Mouse (Mus musculus): ENCODE measurements at regions not wholly inside any gene's neighbourhood (a gene's known extent, or its start where the extent isn't known, plus 50 kb on each side); places are given as distances from the start of the nearest gene placed in this dataset.

DNA sequence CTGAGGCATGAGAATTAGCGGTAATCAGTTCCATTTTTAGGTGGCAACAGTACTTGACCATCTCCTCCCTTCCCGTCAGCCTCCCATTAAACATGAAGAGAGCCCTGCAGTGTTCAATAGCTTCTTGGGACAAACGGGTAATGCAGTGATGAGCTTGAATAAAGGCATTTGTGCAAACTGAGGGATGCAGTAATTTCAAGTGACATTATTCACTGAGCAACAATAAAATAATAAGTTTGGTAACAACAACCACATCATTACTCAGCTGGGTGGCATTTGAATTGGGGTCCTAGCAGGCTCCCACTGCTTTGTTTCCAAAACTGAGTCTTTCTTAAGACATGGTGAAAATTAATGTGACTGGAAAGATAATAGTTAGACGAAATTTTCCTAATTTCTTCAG, 315.2 kb upstream of the C030005K15Rik start:
- no peak for DNase-seq (ENCODE audit: low spot score)

DNA sequence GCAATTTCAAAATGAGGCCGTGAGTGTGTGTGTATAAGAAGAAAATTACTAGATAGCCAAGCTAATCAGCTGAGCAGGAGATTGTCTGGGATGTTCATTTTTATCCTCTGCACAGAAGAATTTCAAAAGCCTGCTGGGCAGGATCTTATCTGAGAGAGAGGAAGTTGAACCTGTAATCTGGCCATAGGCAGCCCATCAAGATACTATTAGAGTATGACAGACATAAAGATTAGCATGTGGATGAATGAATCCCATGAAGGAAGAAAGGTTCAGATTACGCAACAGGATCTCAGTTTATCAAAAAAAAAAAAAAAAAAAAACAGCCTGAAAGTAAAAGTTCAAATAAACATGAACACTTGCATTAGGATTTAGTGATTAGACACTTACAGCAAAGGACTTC, 317.3 kb upstream of the C030005K15Rik start:
- no peak for DNase-seq (ENCODE audit: low spot score)

DNA sequence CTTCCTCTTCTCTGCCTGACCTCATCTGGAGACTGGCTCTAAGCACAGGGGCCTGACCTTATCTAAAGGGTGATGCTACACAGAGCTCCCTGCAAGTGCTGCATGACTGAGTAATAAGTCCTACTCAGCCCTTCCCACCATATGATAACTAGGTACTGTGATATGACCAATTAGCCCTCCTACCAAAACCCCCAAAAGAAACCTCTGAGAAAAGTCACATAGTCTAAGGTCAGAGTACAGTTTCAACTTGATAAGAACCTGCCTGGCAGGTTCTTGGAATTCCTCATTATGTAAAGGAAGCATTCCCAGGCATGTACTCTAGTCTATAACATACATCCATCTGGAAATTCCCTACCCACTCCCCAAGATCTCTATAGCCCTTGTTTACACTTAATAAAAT, 318.0 kb upstream of the C030005K15Rik start:
- no peak for DNase-seq (ENCODE audit: low spot score)

DNA sequence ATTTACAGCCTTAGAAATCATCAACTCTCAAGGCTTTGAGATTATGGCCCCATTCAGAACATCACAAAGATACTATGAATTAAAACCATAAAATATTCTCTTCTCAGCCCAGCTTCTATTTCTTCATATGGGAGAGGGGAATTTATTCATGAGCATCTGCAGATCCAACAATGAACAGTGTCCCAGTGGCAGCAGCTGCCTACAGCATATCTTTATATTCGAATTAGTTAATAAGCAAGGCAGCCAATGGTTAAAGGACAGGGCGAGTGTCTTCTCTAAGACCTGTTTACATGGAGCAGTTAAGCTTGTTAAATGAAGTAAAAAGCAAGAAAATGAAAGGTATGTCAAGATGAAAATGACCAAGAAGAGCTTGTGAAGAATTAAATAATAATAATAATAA, 346.9 kb upstream of the C030005K15Rik start:
- no peak for DNase-seq (ENCODE audit: low spot score)

DNA sequence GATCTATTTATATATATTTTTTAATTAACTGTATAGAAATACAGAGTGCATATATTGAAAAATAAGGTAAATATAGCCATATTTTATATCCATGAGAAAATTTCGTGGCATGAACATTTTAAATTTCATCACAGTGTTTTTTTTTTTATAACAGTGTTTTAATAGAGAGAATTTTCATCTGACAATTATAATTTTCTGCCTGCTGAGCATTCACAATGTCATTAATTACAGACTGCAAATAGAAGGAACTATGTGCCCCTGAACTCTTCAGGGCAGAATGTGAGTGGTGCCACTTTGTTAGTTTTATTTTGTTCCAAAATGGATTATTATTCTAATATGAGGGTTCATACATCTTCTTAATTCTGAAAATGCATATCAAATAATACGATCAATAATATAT, 358.3 kb upstream of the C030005K15Rik start:
- DNase-seq (ENCODE audit: low spot score) = no peak

DNA sequence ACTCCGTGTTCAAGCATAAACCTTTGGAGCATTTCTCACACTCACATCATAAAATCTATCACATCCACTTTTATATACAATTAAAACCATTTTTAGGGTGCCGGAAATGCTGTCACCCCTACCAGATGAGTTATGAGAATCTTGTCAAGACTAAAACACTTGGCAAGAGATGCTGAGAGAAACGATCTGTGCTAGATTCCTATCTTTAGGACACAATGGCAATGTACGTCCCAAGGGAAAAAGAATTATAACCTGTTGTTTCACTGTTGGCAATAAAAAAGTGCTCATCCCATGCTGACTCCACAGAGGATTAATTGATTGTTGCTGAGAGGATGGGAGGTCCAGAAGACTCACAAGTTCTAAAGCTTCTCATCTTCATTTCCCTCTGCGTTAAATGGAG, 389.7 kb upstream of the C030005K15Rik start:
- DNase-seq (ENCODE audit: low spot score) = no peak

DNA sequence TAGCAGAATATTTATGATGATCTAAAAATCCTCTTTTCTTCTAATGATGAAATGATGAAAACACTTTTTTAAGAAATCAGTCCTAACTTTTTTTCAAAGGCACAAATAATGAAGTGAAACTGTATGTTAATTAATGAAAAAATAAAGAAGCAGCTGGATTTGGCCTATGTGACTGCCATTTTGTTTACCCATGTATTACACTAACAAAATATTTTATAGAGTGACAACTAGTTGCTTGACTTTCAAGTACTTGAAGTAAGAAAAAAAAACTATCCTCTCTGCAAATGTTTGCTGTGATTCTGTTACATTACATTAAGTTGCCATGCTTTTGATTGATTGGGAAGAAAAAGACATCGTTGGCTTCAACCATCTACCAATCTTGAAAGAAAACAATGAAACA, 399.2 kb upstream of the C030005K15Rik start:
- DNase-seq (ENCODE audit: low spot score) = no peak

DNA sequence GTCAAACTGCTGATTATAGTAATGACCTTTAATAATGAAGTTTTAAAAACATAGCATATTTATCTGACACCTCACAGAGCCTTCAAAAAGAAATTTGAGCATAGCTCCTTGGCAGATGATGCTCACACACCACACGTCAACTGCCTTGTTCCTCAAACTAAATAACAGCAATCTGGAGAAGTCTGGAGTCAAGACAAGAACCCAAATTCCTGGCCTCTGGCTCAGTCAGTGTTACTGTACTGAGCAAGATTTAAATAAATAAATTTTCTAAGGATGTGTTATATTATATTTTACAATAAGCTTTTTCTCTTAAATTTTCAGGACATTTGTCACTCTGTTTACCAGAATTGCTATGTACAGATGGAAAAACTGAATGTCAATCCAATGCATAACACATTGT, 408.5 kb upstream of the C030005K15Rik start:
- no peak for DNase-seq (ENCODE audit: low spot score)

DNA sequence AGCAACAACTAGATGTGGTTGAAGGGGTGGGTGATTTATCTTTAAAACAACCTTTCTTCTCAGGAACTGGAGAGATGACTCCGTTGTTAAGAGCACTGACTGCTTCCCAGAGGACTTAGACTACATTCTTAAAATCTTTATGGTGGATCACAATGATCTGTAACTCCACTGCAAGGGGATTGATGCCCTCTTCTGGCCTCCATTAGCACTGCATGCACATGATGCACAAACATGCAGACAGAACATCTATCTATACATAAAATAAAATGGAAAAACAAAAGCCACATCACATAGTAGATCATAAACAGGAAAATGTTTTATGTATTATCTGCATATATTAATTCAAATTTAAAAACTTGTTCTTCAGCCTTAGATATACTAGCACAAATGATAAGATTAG, 419.2 kb upstream of the C030005K15Rik start:
- DNase-seq (ENCODE audit: low spot score) = no peak

DNA sequence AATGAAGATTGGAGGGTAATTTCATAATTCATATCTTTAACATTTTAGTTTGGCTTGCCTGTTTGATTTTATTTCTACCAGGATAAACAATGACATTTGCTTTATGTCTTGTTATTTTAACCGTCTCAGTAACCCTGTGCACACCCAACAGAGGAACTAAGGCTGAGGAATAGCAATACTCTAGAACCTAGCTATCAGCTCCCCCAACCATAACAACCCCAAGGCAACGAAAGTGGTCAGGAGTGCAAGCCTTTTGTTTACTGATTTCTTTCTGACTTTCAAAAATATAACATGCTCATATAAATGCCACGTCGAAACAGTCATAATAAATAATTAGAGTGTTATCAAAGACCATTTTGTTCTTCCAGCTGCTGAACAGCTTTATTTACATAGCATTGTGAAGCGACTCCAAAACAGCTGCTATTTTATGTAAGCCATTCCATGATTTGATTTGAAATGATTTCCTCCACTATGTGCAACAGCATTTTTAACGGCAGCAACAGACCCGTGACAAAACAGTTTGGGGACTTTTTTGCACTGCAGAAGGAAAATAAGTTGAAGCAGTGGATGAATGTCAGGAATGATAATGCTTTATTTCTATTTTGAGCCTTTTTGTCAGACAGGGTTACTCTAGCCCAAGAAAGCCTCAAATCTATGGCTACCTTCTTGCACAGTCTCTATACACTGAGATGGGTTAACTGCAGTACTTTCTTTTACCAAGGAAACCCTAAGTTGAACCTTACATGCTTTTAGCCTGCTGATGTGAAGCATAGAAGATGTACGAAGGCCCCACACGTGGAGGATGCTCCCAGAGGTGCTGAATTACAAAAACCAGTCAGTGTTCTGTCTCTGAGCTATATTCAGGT, 420.7 kb upstream of the C030005K15Rik start:
- DNase-seq (ENCODE audit: low spot score) = no peak

DNA sequence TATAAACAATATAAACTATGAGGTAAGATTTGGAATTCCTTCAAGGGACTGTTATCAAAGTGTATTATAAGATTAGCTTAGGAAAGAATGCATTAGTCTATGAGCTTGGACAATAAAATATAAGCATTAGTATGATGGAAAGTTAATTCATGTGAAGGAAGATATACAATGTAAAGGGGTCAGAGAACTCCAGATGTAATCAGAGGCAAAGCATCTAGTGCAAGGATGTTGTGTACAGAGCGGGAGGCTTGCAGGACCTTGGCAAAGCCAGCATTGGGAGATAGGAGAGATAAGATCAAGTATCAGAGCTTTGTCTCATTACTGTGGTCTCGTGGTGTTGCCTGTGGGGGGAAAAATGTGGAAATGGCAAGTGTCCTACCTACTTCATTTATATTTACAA, 429.4 kb upstream of the C030005K15Rik start:
- no peak for DNase-seq (ENCODE audit: low spot score)

DNA sequence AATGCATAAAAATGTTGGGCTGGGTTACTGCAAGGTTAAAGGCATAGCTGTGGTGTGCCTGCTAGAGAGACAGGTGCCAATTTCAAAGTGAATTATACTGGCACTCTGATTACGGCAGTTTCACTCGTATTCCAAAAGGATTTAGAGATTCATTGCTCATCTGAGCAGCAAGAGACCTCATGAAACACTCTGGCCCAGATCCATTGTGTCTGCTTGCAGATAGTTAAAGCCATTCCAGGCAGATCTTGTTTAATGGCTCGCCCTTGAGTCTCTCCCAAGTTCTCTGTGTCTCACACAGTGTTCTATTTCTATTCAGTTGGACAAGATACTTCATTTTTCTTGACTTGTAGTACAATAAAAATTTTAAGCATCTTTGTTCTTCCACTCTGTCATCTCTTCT, 459.1 kb upstream of the C030005K15Rik start:
- DNase-seq (ENCODE audit: low spot score) = no peak

DNA sequence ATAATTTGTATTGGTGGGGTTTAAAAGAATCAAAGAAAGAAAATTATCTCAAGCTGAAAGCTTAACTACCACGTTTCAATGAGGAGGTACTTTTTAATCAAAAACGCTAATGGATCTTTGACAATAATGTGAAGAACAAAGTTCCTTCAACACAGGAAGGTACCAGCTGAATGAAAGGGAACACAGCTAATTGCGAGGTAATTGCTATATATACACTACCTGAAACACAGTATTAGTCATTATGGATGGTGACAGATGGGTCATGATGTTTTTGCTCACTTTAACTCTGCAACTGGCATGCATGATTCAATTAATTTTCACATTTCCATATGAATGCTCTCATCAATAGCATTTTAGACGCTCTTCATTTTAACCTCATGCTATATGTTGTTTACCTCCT, 470.3 kb upstream of the C030005K15Rik start:
- no peak for DNase-seq (ENCODE audit: low spot score)

DNA sequence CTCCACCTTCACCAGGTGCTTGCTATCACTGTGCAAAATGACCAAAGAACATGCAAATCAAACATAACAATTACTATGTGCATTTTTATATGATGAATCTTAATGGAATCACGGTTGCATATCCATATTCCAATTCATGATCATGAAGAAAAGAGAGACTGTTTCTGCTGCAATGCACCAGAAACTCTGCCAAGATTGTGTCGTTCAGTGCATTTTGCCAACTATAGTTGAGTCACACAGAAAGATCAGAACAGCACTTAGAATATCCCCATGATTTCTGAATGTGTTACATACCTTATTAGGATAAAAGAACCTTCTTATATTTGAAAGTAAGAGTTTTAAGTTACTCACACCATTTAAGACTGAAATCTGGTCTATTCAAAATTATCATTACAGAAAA, 483.7 kb upstream of the C030005K15Rik start:
- DNase-seq (ENCODE audit: low spot score) = no peak

DNA sequence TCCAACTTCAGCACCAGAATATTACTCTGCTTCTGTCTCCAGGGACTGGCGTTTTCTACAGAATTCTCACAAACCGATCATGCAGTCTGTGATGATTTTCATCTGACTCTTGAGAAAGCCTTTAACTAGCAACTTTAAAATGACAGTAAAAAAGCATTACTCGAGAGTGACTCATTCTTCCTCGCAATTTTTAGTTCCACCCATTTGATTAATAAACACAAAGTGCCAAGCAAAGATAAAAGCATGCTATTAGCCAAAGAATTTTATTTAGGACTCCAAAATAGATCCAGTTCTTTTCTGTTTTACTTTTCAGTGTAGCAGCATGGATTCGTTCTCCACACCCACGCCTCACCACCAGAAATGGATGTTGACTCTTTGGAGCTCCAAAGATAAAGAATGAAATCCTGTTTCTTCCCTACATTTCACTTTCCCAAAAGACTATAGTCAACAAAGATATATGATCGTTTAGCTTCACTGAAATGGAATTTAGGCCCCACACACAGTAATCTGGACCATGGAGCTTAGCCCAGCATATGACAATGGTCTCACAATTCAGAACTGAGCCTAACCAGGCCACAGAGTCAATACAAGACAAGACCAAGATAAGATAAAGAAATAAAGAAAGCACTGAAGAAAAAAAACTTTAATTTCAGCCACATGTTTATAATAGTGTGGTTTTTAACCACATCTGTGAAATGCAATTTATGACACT, 486.5 kb upstream of the C030005K15Rik start:
- DNase-seq (ENCODE audit: low spot score) = no peak

DNA sequence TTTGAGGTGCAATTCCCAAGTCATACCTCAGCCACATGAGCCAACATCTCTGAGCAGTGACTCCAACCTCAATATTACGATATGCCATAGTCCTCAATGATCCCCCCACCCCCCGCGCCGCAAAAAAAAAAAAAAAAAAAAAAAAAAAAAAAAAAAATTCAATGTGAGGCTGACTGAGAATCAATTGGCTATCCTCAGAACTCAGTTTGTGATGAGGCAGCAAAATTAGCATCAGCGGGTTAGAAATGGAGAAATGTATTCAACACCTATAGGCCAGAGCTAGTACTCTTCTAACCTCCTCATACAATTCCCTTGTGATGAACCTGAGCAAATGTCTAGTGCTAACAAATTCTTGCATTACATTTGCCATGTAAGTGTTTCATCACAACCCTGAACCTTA, 504.5 kb upstream of the C030005K15Rik start:
- no peak for DNase-seq (ENCODE audit: low spot score)

DNA sequence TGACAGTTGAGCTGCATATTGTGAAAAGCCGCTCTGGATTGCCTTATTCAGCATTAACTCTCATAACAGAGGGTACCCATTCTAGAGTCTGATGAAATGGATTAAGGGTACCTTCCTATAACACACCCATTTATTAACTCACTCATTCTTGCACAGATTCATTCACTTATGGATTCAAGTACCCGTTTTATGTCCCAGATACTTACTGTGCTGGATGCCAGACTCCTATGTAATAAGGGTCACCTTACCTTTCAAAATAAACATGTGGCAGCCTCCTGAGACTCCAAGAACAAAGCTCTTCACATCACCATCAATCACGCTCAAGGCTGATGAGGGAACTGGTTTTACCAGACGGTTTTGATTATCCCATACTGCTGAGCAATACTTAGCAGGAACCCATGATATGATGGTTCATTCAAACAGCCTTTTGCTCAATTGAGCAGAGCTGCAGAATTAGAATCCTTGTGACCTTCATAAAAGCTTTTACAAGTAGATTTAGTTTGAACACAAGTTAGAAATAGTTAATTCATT, 505.2 kb upstream of the C030005K15Rik start:
- DNase-seq (ENCODE audit: low spot score) = no peak

DNA sequence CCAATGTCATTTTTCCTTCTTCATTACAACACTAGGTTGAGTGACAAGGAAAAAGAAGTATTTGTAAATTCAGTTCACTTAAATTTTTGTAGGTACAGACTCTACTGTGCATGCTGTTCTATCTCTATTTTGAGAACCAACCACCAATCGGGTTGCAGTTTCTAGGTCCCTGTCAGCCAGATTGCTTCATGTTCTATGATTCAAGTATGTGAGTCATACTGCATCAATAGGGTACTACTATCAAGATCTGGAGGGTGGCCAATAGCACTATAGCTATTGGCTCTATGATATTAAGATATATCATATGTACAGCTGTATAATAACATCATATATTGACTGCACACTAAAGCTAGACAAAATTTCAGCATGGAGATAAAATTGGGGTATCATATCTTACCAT, 521.8 kb upstream of the C030005K15Rik start:
- DNase-seq (ENCODE audit: low spot score) = no peak

DNA sequence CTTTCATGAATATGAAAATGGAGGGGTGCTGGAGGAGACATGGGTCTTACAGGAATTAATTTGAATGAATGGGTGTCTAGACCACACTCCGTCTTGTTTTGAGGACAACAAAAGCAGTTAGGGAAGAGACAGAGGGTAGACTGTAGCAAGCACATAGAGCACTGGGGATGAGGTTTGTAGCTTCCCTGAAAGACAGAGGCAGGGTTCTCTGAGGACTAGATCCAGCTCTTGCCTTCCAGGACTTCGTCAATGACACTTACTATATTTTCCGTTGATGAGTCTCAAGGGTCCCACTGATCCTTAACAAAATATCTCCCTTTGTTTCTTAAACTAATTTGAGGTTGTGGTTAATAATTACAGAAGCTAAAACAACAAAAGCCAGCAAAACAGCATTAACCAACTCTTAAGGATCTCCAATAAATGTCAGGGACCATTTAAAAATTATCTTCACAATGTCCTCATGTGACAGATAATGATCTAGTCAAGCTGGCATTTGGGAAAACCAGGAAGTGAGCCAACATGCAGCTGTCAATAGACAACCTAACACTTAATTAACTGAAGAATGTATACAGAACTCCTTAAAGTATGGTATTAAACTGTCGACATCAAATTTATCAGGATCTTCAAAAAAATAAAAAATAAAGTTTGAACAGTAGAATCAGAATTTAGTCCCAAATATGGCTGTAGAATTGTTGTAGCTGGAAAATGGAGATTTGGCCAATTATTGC, 531.6 kb upstream of the C030005K15Rik start:
- no peak for DNase-seq (ENCODE audit: low spot score)

DNA sequence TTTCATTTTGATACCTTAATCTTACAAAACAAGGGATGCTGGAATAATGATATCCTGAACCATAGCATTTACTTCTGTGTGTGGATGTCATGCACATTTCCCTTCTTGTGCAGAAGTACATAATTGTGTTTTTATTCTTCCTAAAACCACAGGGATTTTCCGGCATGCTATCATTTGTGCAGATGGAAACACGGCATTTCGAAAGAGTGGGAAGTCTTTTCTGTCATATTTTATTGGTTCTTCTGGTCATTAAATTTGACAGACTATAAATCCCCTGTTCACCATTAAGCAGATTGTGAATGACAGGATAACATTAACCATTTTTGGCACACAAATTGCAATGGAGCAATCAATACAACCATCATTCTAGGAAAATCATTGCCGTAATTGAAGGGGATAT, 532.7 kb upstream of the C030005K15Rik start:
- DNase-seq (ENCODE audit: low spot score) = no peak

DNA sequence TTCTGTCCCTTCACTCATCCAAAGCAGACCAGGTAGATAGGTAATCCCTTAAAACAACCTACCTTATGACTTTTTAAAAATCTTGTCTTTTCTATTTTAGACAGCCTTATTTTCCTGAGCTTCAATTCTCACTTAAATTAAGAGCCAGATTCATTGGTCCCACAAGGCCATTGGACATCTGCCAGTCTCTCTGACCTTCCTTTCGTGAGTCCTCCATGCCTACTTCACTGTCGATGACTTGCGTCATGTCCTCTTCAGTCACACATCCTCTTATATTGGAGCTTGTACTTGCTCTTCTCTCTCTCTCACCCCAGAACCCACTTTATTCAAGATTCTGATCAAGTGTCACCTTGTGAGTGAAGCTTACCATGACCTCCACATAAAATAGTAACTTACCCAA, 542.0 kb upstream of the C030005K15Rik start:
- no peak for DNase-seq (ENCODE audit: low spot score)

DNA sequence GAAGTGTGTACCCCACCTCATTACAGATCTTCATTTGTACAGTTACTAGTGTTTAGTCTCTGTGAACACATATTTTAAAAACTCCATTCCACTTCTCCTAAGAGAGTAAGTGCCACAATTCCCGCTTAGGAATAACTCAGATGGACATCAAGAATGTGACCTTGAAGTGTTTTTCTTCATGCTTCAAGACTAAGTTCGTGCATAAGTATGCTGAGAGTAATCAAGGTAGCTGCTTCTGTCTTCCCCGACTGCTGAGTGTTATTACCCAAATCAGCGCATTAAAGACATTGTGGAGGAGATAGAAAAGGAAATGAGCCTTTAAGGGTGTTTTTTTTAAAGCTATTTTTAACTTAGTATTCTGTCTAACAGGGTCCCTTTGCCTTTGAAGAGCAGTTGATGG, 565.1 kb upstream of the C030005K15Rik start:
- DNase-seq (ENCODE audit: low spot score) = no peak

DNA sequence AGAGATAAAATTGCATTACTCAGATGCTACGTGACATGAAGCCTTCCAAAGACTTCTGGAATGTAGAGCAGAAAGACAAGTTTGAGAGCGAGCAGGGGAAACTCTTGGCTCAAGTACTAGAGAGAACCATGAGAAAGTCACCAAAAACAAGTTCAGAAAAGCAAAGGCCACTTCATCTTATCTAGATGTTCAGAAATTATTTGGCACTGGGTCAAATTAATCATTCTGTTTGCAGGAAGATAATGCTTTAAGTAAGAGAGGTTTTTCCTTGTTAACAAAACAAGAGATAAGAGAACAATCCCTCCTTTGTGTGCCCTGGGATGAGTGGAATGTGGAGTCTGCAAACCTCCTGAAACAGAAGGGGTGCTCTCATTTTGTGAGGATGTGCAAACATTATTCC, 565.6 kb upstream of the C030005K15Rik start:
- DNase-seq (ENCODE audit: low spot score) = no peak

Measured in ovary, postnatal 14 days (tissue).